Mouse (Mus musculus): ENCODE results near the gene Olfr635.
"Not testable (repeated sequence)": the region's sequence is repeated elsewhere in the genome, so short reads cannot be mapped to it uniquely, and the experiment has no call there.

Gene Olfr635

GRCm38 (mm10) chr7:103970852-103971251 lies at the start of gene Olfr635:
Gene Olfr635 (plus strand): TSS chr7:103971152.
- no peak for DNase-seq (ENCODE audit: extremely low read depth, low read depth, low spot score)

GRCm38 (mm10) chr7:103928525-103928924 lies 42.4 kb upstream of the Olfr635 start, which contains the start of gene Olfr631:
Gene Olfr631 (plus strand): TSS chr7:103928825.
- DNase-seq (ENCODE audit: extremely low read depth, low read depth, low spot score) = no peak

- no peak for DNase-seq (ENCODE audit: extremely low read depth, low read depth, low spot score)
Observed at GRCm38 (mm10) chr7:103934264-103934663, 36.7 kb upstream of the Olfr635 start, which contains the start of gene Olfr632. Gene Olfr632 (plus strand): TSS chr7:103934347.

- no peak for DNase-seq (ENCODE audit: extremely low read depth, low read depth, low spot score)
Observed at GRCm38 (mm10) chr7:103942730-103943129, 28.2 kb upstream of the Olfr635 start.

GRCm38 (mm10) chr7:103944137-103944536 lies 26.8 kb upstream of the Olfr635 start, which contains the start of gene Olfr633:
Gene Olfr633 (plus strand): TSS chr7:103944437.
- DNase-seq (ENCODE audit: extremely low read depth, low read depth, low spot score) = no peak

- not testable (repeated sequence) for DNase-seq (ENCODE audit: extremely low read depth, low read depth, low spot score)
Observed at GRCm38 (mm10) chr7:103966873-103967272, 4.1 kb upstream of the Olfr635 start.

- no peak for DNase-seq (ENCODE audit: extremely low read depth, low read depth, low spot score)
Observed at GRCm38 (mm10) chr7:103971782-103972181, 830 bp downstream of the Olfr635 start.

- DNase-seq (ENCODE audit: extremely low read depth, low read depth, low spot score) = no peak
Observed at GRCm38 (mm10) chr7:103998446-103998845, 27.5 kb downstream of the Olfr635 start, which contains the start of gene Olfr638. Gene Olfr638 (plus strand): TSS chr7:103998746.

- no peak for DNase-seq (ENCODE audit: extremely low read depth, low read depth, low spot score)
Observed at GRCm38 (mm10) chr7:103999124-103999523, 28.2 kb downstream of the Olfr635 start.

- DNase-seq (ENCODE audit: extremely low read depth, low read depth, low spot score) = no peak
Observed at GRCm38 (mm10) chr7:104017203-104017602, 46.3 kb downstream of the Olfr635 start, which contains the start of gene Olfr639. Gene Olfr639 (minus strand): TSS chr7:104017303.

GRCm38 (mm10) chr7:104018953-104019352 lies 48.0 kb downstream of the Olfr635 start:
- DNase-seq (ENCODE audit: extremely low read depth, low read depth, low spot score) = no peak

- DNase-seq (ENCODE audit: extremely low read depth, low read depth, low spot score) = no peak
Observed at GRCm38 (mm10) chr7:104021651-104022050, 50.7 kb downstream of the Olfr635 start.

- DNase-seq (ENCODE audit: extremely low read depth, low read depth, low spot score) = no peak
Observed at GRCm38 (mm10) chr7:104025473-104025872, 54.5 kb downstream of the Olfr635 start, which contains the start of gene Olfr640. Gene Olfr640 (minus strand): TSS chr7:104025573.

GRCm38 (mm10) chr7:104026978-104027377 lies 56.0 kb downstream of the Olfr635 start:
- no peak for DNase-seq (ENCODE audit: extremely low read depth, low read depth, low spot score)

- no peak for DNase-seq (ENCODE audit: extremely low read depth, low read depth, low spot score)
Observed at GRCm38 (mm10) chr7:104035145-104035544, 64.2 kb downstream of the Olfr635 start, which contains the start of gene Olfr641. Gene Olfr641 (plus strand): TSS chr7:104035445.

All from fat pad, adult 2 months (tissue).